Mouse (Mus musculus) MEL (cell line): ENCODE measurements around the gene Ldah. TPM values are rescaled to one million over a fixed set of nuclear protein-coding genes. Genes with fewer than 3 reads are reported as not detected.

Experiments
- DNase-seq: peaks from one replicate; pipeline ENCODE4 v3.0.0; 2011; ENCODE audit warnings: low read depth, low spot score
- H3K27ac ChIP-seq: 2 replicates; pipeline ENCODE4 v1.5.1; 2012; ENCODE audit warnings: low read depth, mild to moderate bottlenecking, control low read depth, low read length, moderate library complexity; ENCODE audit not compliant: control insufficient read depth
- H3K27me3 ChIP-seq, 2 experiments: fragments of 150-350 bp in 1 of 2; sonication (generic) in 1 of 2; 2 replicates each; pipeline ENCODE4 v1.6.1; 2012; ENCODE audit warnings: low read length in 2 of 2, mild to moderate bottlenecking in 2 of 2, improper control_type of control experiment in 1 of 2, moderate library complexity in 1 of 2; ENCODE audit not compliant: insufficient read depth in 2 of 2, control insufficient read depth in 1 of 2
- H3K36me3 ChIP-seq, 2 experiments: 2 replicates each; pipeline ENCODE4 v1.6.1; 2012 to 2014; ENCODE audit warnings: low read length in 2 of 2, improper control_type of control experiment in 1 of 2, inconsistent platforms in 1 of 2, mild to moderate bottlenecking in 1 of 2; ENCODE audit not compliant: insufficient read depth in 2 of 2, control insufficient read depth in 1 of 2
- H3K4me1 ChIP-seq, 2 experiments: fragments of 150-350 bp in 1 of 2; sonication (generic) in 1 of 2; 2 replicates each; pipeline ENCODE4 v1.6.1; 2012; ENCODE audit warnings: low read length in 2 of 2, improper control_type of control experiment in 1 of 2, mild to moderate bottlenecking in 1 of 2; ENCODE audit not compliant: insufficient read depth in 2 of 2, control insufficient read depth in 1 of 2
- H3K4me3 ChIP-seq, 2 experiments: fragments of 150-350 bp in 1 of 2; sonication (generic) in 1 of 2; 2 replicates each; pipeline ENCODE4 v1.5.1; 2012; ENCODE audit warnings: low read depth in 2 of 2, low read length in 2 of 2, mild to moderate bottlenecking in 2 of 2, moderate library complexity in 2 of 2, control low read depth in 1 of 2, improper control_type of control experiment in 1 of 2; ENCODE audit not compliant: control insufficient read depth in 1 of 2, insufficient read depth in 1 of 2
- H3K79me2 ChIP-seq: 2 replicates; pipeline ENCODE4 v1.6.1; 2012; ENCODE audit warnings: mild to moderate bottlenecking, low read length, moderate library complexity; ENCODE audit not compliant: control insufficient read depth, poor library complexity, insufficient read depth
- H3K9ac ChIP-seq: 2 replicates; pipeline ENCODE4 v1.6.1; 2012; ENCODE audit warnings: low read depth, mild to moderate bottlenecking, control low read depth, low read length, moderate library complexity; ENCODE audit not compliant: control insufficient read depth, poor library complexity, severe bottlenecking
- H3K9me3 ChIP-seq: fragments of 150-350 bp; sonication (generic); replicated peaks from 2 replicates; pipeline ENCODE4 v1.6.1; 2012; ENCODE audit warnings: mild to moderate bottlenecking, low read length, improper control_type of control experiment, moderate library complexity; ENCODE audit not compliant: insufficient read depth
- CTCF ChIP-seq, 3 experiments: IDR thresholded peaks in 2 of 3; conservative IDR thresholded peaks in 1 of 3; 2 replicates each; pipeline ENCODE4 v1.5.1; 2011 to 2012; ENCODE audit warnings: low read length in 3 of 3, low read depth in 2 of 3, mild to moderate bottlenecking in 2 of 3, improper control_type of control experiment in 1 of 3, inconsistent platforms in 1 of 3, mixed read lengths in 1 of 3, moderate library complexity in 1 of 3; ENCODE audit not compliant: control insufficient read depth in 1 of 3, insufficient read depth in 1 of 3, poor library complexity in 1 of 3, severe bottlenecking in 1 of 3
- EP300 ChIP-seq, 2 experiments: IDR thresholded peaks; 2 replicates each; pipeline ENCODE4 v1.6.1; 2011; ENCODE audit warnings: improper control_type of control experiment in 2 of 2, low read length in 2 of 2, low read depth in 1 of 2, mild to moderate bottlenecking in 1 of 2
- ETS1 ChIP-seq: IDR thresholded peaks from 2 replicates; pipeline ENCODE4 v1.6.1; 2012; ENCODE audit warnings: low read depth, mild to moderate bottlenecking, inconsistent platforms, low read length, improper control_type of control experiment, moderate library complexity
- GABPA ChIP-seq: IDR thresholded peaks from 2 replicates; pipeline ENCODE4 v1.6.1; 2012; ENCODE audit warnings: low read depth, mild to moderate bottlenecking, inconsistent platforms, low read length, improper control_type of control experiment, moderate library complexity
- GATA1 ChIP-seq: IDR thresholded peaks from 2 replicates; pipeline ENCODE4 v1.6.1; 2011; ENCODE audit warnings: low read depth, low read length, improper control_type of control experiment
- KAT2A ChIP-seq: conservative IDR thresholded peaks from 2 replicates; pipeline ENCODE4 v1.6.1; 2012; ENCODE audit warnings: low read depth, low read length, improper control_type of control experiment, inconsistent platforms
- MYB ChIP-seq: IDR thresholded peaks from 2 replicates; pipeline ENCODE4 v1.6.1; 2011; ENCODE audit warnings: mild to moderate bottlenecking, low read depth, low read length, improper control_type of control experiment
- NELFE ChIP-seq: IDR thresholded peaks from 2 replicates; pipeline ENCODE4 v1.6.1; 2011; ENCODE audit warnings: low read depth, low read length, improper control_type of control experiment
- POLR2AphosphoS2 ChIP-seq: IDR thresholded peaks from 2 replicates; pipeline ENCODE4 v1.6.1; 2011; ENCODE audit warnings: low read length, improper control_type of control experiment
- RCOR1 ChIP-seq: IDR thresholded peaks from 2 replicates; pipeline ENCODE4 v1.6.1; 2012; ENCODE audit warnings: low read depth, mild to moderate bottlenecking, inconsistent platforms, low read length, improper control_type of control experiment
- SIN3A ChIP-seq: IDR thresholded peaks from 2 replicates; pipeline ENCODE4 v1.6.1; 2012; ENCODE audit warnings: low read length, improper control_type of control experiment, inconsistent platforms
- TBP ChIP-seq: IDR thresholded peaks from 2 replicates; pipeline ENCODE4 v1.8.0; 2011; ENCODE audit warnings: low read depth, low read length, improper control_type of control experiment
- UBTF ChIP-seq: IDR thresholded peaks from 2 replicates; pipeline ENCODE4 v1.6.1; 2012; ENCODE audit warnings: low read depth, mild to moderate bottlenecking, inconsistent platforms, low read length, improper control_type of control experiment, moderate library complexity, borderline replicate concordance; ENCODE audit not compliant: insufficient read depth
- USF1 ChIP-seq: IDR thresholded peaks from 2 replicates; pipeline ENCODE4 v1.6.1; 2014; ENCODE audit warnings: low read depth, mild to moderate bottlenecking, inconsistent platforms, low read length, improper control_type of control experiment, moderate library complexity
- USF2 ChIP-seq, 2 experiments: IDR thresholded peaks; 2 replicates each; pipeline ENCODE4 v1.6.1; 2011 to 2012; ENCODE audit warnings: improper control_type of control experiment in 2 of 2, low read length in 2 of 2, borderline replicate concordance in 1 of 2, inconsistent platforms in 1 of 2, low read depth in 1 of 2, mild to moderate bottlenecking in 1 of 2; ENCODE audit not compliant: insufficient read depth in 1 of 2
- ZC3H11A ChIP-seq: IDR thresholded peaks from 2 replicates; pipeline ENCODE4 v1.6.1; 2012; ENCODE audit warnings: low read depth, mild to moderate bottlenecking, inconsistent platforms, low read length, improper control_type of control experiment
- ZMIZ1 ChIP-seq: IDR thresholded peaks from 2 replicates; pipeline ENCODE4 v1.6.1; 2012; ENCODE audit warnings: low read depth, mild to moderate bottlenecking, inconsistent platforms, low read length, improper control_type of control experiment, moderate library complexity
- ZNF384 ChIP-seq: IDR thresholded peaks from 2 replicates; pipeline ENCODE4 v1.6.1; 2012; ENCODE audit warnings: low read depth, mild to moderate bottlenecking, inconsistent platforms, low read length, improper control_type of control experiment
- polyA plus RNA-seq, 2 experiments: library from polyadenylated mRNA; stranded (reverse) in 1 of 2; unstranded in 1 of 2; fragments of >175 nt in 1 of 2; fragments of >200 nt in 1 of 2; gene quantifications; 2 replicates each; pipeline versions ENCODE4 v1.2.1 to v1.2.4; 2012; ENCODE audit warnings: low replicate concordance in 2 of 2, low read depth in 1 of 2; ENCODE audit not compliant: insufficient read length in 2 of 2, insufficient read depth in 1 of 2, missing spikeins in 1 of 2
- total RNA-seq: library from RNA; depleted of rRNA; stranded (reverse); fragments of 300-350 nt; gene quantifications from 2 replicates; pipeline ENCODE4 v1.2.3, GENCODE M21; 2012

Ldah gene
- total and polyA plus RNA-seq, 3 experiments: 28.6 to 132 (median 44.2) TPM

DNA sequence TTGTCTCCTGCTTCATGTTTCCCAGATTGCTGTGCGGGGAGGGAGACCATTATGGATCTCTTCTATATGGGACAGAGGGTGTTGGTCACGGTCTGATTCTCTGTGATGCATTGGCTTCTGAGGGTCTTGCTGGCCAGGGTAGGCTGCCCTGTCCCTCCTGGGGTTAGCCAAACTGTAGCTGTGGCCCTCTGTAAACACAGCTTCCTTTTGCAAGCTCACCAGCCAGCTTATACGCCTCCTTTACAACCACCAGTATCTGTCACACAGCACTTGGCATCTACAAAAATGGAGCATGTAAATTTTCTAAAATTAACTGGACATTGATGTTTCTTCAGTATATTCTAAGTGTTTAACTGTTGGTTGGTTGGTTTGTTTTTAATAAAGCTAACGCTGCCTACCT, 67.5 kb downstream of the Ldah start:
- Histone ChIP-seq H3K36me3 (peaks cover 0 to 2% of the 10 kb centered on the region in 2 experiments; a peak in 2 of 4 replicates), H3K9me3 (no peaks in the 10 kb centered on the region), H3K27me3 (no peaks in the 10 kb centered on the region), H3K4me1 (no peaks in the 10 kb centered on the region), H3K79me2 (no peaks in the 10 kb centered on the region), H3K9ac (no peak overlapping the region), H3K27ac (no peak overlapping the region), H3K4me3 (no peak overlapping the region)
- no peak for DNase-seq
- TF ChIP-seq ETS1: no peak
- no peak for TF ChIP-seq ZC3H11A
- no peak for TF ChIP-seq ZNF384
- TF ChIP-seq POLR2AphosphoS2: no peak
- TF ChIP-seq CTCF (IDR thresholded peaks at IDR 0.05 in 2 of 3, conservative IDR thresholded peaks at IDR 0.05 in 1 of 3; ENCODE audit: control insufficient read depth in 1 of 3, insufficient read depth in 1 of 3, low read depth in 2 of 3, low read length in 3 of 3, poor library complexity in 1 of 3, severe bottlenecking in 1 of 3): no peak
- TF ChIP-seq UBTF: no peak
- TF ChIP-seq TBP: no peak

DNA sequence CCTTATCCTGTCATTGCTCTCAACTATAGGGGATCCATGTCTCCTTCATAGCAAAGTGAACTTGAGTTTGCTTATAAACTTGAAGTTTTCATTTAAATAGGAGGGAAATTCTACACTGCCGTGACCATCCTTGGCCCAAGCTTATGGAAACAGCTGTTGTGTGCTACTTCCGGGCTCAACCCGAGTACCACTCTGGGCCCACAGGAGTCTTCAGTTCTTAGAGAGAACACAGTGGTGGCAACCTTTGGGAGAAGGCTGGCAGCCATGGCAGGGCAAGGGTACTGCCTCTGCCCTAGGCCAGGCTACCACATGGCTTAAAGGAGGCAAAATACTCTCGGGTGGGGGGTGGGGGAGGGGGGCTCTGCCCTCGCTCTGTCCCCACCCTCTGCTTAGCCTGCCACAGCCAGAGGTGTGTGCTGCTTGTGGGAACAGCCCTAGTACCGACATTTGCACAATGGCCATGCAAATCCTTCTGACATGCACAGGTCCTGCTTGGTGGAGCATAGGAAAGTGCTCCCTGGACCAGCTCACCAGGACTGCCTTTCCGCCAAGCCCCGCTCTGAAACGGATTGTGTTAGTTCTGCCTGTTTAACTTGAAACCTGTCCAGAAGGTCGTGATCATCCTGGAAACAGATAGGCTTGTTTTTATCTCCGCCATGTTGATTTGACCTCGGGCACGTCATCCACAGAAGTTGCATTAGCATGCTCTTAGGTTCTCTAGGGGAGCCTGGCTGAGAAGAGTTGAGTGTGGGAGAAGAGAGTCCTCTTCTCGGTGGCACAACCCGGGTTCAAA, 73.5 kb downstream of the Ldah start:
- H3K9me3 ChIP-seq: no peaks in the 10 kb centered on the region
- H3K27me3 ChIP-seq: no peaks in the 10 kb centered on the region
- DNase-seq: no peak
- peaks cover 0 to 2% of the 10 kb centered on the region in 2 experiments; a peak in 2 of 4 replicates for H3K36me3 ChIP-seq
- no peak overlapping the region for H3K9ac ChIP-seq
- no peak overlapping the region for H3K27ac ChIP-seq
- no peak overlapping the region for H3K4me3 ChIP-seq
- H3K4me1 ChIP-seq: no peaks in the 10 kb centered on the region
- TF ChIP-seq MYB: no peak
- TF ChIP-seq EP300 (IDR thresholded peaks at IDR 0.05; ENCODE audit: low read depth in 1 of 2, low read length in 2 of 2): no peak
- TF ChIP-seq ZNF384: no peak
- no peak for TF ChIP-seq GATA1
- TF ChIP-seq USF1: no peak
- no peak for TF ChIP-seq ZC3H11A
- no peak for TF ChIP-seq KAT2A
- no peak for TF ChIP-seq USF2 (IDR thresholded peaks at IDR 0.05; ENCODE audit: borderline replicate concordance in 1 of 2, insufficient read depth in 1 of 2, low read depth in 1 of 2, low read length in 2 of 2)
- TF ChIP-seq NELFE: no peak
- TF ChIP-seq ZMIZ1: no peak
- no peak for TF ChIP-seq UBTF
- no peak for TF ChIP-seq SIN3A
- no peak for TF ChIP-seq RCOR1
- TF ChIP-seq GABPA: no peak
- no peaks in the 10 kb centered on the region for H3K79me2 ChIP-seq
